In genomic region chr4:52958693-52959092, GRCm38 (mm10) we compare ENCODE assay signal across 9 mouse cellular contexts. TPM values are rescaled to one million over a fixed set of nuclear protein-coding genes. Genes with fewer than 3 reads are reported as not detected.
DNase-seq lines count a peak whose midpoint lies in the region; ATAC-seq and TF ChIP-seq lines count a peak whose summit lies in the region.
"Had no signal": no experiment of that assay in that cellular context is flagged by ENCODE, and none has a peak within 500 bp of the region (broad histone marks: within the 10 kb centered on the region; RNA-seq: fewer than 3 reads in every experiment).

No protein-coding gene starts in this region.

- no peaks in the 10 kb centered on the region for H3K36me3 ChIP-seq in E14TG2a.4 (ENCODE audit: insufficient read depth, low read length)
- H3K36me3 ChIP-seq in midbrain, embryonic 14.5 days (ENCODE audit: control insufficient read depth, insufficient read depth, low read length): no peaks in the 10 kb centered on the region

- 41% methylated on average over 4 of the region's 4 CpGs for whole genome bisulfite sequencing in midbrain, embryonic 14.5 days

- TF ChIP-seq CTCF in E14TG2a.4 (conservative IDR thresholded peaks at IDR 0.05; ENCODE audit: low read length): peak; percentile 26; the same call in 1 of the 2 replicates

- H3K27me3 ChIP-seq in E14TG2a.4 (ENCODE audit: insufficient read depth, low read length): no peaks in the 10 kb centered on the region
- H3K27me3 ChIP-seq in midbrain, embryonic 14.5 days (ENCODE audit: control insufficient read depth, insufficient read depth, low read length): no peaks in the 10 kb centered on the region

- peak; percentile 37; the same call in 1 of the 2 replicates for ATAC-seq in midbrain, embryonic 14.5 days (ENCODE audit: low FRiP score, low TSS enrichment)

- H3K9me3 ChIP-seq in E14TG2a.4 (ENCODE audit: low read length): no peaks in the 10 kb centered on the region
- H3K9me3 ChIP-seq in midbrain, embryonic 14.5 days (ENCODE audit: control insufficient read depth, low read length): no peaks in the 10 kb centered on the region

- H3K4me2 ChIP-seq in midbrain, embryonic 14.5 days (ENCODE audit: low read length): no peak overlapping the region

- no peak overlapping the region for H3K27ac ChIP-seq in midbrain, embryonic 14.5 days (replicated peaks; ENCODE audit: low read depth, low read length)

- H3K4me3 ChIP-seq in E14TG2a.4 (replicated peaks; ENCODE audit: low read length): no peak overlapping the region
- H3K4me3 ChIP-seq in midbrain, embryonic 14.5 days (replicated peaks; ENCODE audit: low read depth, low read length): no peak overlapping the region

- no peaks in the 10 kb centered on the region for H3K4me1 ChIP-seq in E14TG2a.4 (replicated peaks; ENCODE audit: low read depth, low read length)
- no peaks in the 10 kb centered on the region for H3K4me1 ChIP-seq in midbrain, embryonic 14.5 days (ENCODE audit: control insufficient read depth, insufficient read depth, low read length)

- DNase-seq in A20 (ENCODE audit: low read depth, low spot score): peak; percentile 42
- peak; percentile 27 for DNase-seq in cerebellum, adult 9-10 months
- peak; percentile 26 to 37 for DNase-seq in frontal cortex, postnatal 14 days (ENCODE audit: low spot score in 2 of 2)
- peak; percentile 50 to 72 for DNase-seq in left cerebral cortex, adult 18-20 months (ENCODE audit: low spot score in 2 of 2)
- DNase-seq in midbrain, embryonic 14.5 days: peak; percentile 77
- no peak for DNase-seq in urinary bladder, postnatal 10 days (ENCODE audit: low spot score)

- H3K9ac ChIP-seq in midbrain, embryonic 14.5 days (replicated peaks; ENCODE audit: low read length): no peak overlapping the region

RNA-seq across cellular contexts. Expression of gene Olfr270, which starts 5.7 kb away (rescaled TPM):
- total RNA-seq in left cerebral cortex, adult 18-20 months (2021): not detected
- not detected in 2 replicates for polyA plus RNA-seq in midbrain, embryonic 14.5 days (2014; fragmentation: Nextera tagmentation; extraction: Ambion mirVana)
- polyA plus RNA-seq: heart, embryonic 14.5 days; small intestine, adult 2 months had no signal

RNA-seq across cellular contexts. Expression of gene Nipsnap3a, which starts 30.4 kb away (rescaled TPM):
- not detected for total RNA-seq in left cerebral cortex, adult 18-20 months (2021)
- not detected in 2 replicates for polyA plus RNA-seq in midbrain, embryonic 14.5 days (2014; fragmentation: Nextera tagmentation; extraction: Ambion mirVana)
- polyA plus RNA-seq: heart, embryonic 14.5 days; small intestine, adult 2 months had no signal

RNA-seq across cellular contexts. Expression of gene Olfr272, which starts 39.7 kb away (rescaled TPM):
- not detected for total RNA-seq in left cerebral cortex, adult 18-20 months (2021)
- polyA plus RNA-seq in midbrain, embryonic 14.5 days (2014; fragmentation: Nextera tagmentation; extraction: Ambion mirVana): not detected in 2 replicates
- polyA plus RNA-seq: heart, embryonic 14.5 days; small intestine, adult 2 months had no signal

RNA-seq across cellular contexts. Expression of gene Nipsnap3b, which starts 53.0 kb away (rescaled TPM):
- 10 to 100 TPM; 12.5 to 15.6 TPM for total RNA-seq in left cerebral cortex, adult 18-20 months (2021)
- polyA plus RNA-seq in midbrain, embryonic 14.5 days (2014; fragmentation: Nextera tagmentation; extraction: Ambion mirVana): 167 and 191 TPM in 2 replicates
